Mouse (Mus musculus): ENCODE data around the gene Rabif. TPM values are rescaled to one million over a fixed set of nuclear protein-coding genes. Genes with fewer than 3 reads are reported as not detected.
"Not testable (repeated sequence)": the region's sequence is repeated elsewhere in the genome, so short reads cannot be mapped to it uniquely, and the experiment has no call there.

Rabif gene
- total RNA-seq (2021), result 10 to 100 TPM; 22.6 to 26.6 TPM
- long read RNA-seq, experiment 1, transcript Rabif-201 (2 exons, 2,861 nt), result major isoform, 67 of 74 reads
- long read RNA-seq, experiment 1, partial matches to known transcripts, result 0 of 74 reads
- long read RNA-seq, experiment 1, other reads (novel, unspliced or antisense), result 7 of 74 reads
- long read RNA-seq, experiment 2, transcript Rabif-201 (2 exons, 2,861 nt), result major isoform, 51 of 57 reads
- long read RNA-seq, experiment 2, partial matches to known transcripts, result 0 of 57 reads
- long read RNA-seq, experiment 2, other reads (novel, unspliced or antisense), result 6 of 57 reads

- DNase-seq, result peak; percentile 99
Measured at GRCm38 (mm10) chr1:134494428-134495215, at the start of gene Rabif. TSS of gene Rabif (plus strand) at chr1:134494648.

GRCm38 (mm10) chr1:134445418-134445817, 49.0 kb upstream of the Rabif start:
- peak; percentile 43 for DNase-seq

- DNase-seq, result not testable (repeated sequence)
Measured at GRCm38 (mm10) chr1:134448537-134448936, 45.9 kb upstream of the Rabif start.

DNA sequence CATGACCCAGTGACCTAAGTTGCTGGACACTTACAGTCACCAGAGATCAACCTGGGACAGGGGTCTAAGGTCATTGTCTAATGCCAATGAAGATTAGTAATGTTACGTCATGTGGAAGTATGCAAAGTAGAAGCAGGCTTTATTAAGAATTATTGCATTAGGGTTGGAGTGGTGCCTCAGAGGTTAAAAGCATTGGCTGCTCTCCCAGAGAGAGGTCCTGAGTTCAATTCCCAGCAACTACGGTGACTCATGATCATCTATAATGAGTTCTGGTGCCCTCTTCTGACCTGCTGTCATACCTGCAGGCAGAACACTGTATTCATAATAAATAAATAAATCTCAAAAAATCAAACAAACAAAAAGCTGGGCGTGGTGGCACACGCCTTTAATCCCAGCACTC, 44.2 kb upstream of the Rabif start:
- DNase-seq, result peak; percentile 16

- peak; percentile 68 for DNase-seq
Measured at GRCm38 (mm10) chr1:134450986-134451385, 43.5 kb upstream of the Rabif start.

DNA sequence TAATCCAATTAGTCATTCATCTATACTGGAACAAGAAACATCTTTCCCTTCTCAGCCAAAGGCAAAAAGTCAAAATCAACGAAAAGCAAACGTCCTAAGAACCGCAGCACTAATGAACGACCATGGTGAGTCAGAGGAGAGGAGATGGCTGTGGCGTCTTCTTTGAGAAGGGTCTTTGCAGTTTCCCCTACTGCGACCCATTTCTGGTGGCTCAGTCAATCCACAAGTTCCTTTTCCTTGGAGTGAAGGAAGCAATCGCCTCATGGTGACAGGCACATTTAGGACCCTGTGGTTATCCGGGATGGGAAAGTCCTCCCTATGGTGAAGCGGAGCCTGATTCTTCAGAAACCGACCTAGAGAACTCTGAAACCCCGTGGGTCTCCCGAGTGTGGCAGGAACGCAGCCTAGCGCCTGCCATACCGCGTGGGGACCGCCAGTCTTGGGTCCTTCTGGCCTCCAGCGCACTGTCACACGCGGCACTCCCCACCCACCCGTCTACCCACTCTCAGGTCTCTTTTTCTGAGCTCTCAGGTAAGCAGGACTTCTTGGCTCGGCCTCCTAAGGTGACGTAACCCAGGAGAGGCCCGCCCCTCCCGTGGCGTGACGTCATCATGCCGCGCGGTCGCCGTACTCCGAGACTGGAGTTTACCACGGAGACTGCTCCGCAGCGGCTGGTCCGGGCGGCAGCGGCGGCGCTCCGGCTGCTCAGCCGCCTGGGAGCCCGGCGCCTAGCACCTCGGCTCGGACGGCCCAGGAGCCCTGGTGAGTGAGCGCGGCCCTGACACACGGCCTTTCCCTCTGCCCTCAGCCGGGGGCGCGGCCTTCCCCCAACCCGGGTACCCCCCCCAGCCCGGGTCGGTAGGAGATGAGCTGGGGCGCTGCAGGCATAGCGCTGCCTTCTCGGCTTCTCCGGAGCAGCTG, 39.3 kb upstream of the Rabif start, which contains the start of gene Klhl12:
TSS of gene Klhl12 (plus strand) at position 628 of the 921 bp plus-strand sequence.
- DNase-seq, result peak; percentile 98

DNA sequence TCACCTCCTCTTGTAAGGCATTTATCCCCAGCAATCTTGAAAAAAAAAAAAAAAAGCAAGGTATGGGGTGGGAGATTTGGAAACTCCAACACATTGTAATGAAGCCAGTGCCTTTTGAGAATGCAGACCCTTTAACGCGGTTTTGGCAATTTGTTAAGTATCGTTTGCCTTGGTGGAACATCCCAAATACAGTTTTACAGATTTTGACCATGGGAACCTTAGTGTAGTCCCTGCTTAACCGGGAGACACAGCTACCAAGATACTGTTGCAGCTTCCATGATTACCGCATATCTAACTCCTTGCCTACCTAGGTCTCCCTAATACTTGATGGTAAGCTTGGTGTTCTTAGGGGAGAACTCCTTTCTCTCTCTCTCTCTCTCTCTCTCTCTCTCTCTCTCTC, 38.4 kb upstream of the Rabif start:
- no peak for DNase-seq

GRCm38 (mm10) chr1:134458139-134458727, 36.2 kb upstream of the Rabif start:
- no peak for DNase-seq

DNA sequence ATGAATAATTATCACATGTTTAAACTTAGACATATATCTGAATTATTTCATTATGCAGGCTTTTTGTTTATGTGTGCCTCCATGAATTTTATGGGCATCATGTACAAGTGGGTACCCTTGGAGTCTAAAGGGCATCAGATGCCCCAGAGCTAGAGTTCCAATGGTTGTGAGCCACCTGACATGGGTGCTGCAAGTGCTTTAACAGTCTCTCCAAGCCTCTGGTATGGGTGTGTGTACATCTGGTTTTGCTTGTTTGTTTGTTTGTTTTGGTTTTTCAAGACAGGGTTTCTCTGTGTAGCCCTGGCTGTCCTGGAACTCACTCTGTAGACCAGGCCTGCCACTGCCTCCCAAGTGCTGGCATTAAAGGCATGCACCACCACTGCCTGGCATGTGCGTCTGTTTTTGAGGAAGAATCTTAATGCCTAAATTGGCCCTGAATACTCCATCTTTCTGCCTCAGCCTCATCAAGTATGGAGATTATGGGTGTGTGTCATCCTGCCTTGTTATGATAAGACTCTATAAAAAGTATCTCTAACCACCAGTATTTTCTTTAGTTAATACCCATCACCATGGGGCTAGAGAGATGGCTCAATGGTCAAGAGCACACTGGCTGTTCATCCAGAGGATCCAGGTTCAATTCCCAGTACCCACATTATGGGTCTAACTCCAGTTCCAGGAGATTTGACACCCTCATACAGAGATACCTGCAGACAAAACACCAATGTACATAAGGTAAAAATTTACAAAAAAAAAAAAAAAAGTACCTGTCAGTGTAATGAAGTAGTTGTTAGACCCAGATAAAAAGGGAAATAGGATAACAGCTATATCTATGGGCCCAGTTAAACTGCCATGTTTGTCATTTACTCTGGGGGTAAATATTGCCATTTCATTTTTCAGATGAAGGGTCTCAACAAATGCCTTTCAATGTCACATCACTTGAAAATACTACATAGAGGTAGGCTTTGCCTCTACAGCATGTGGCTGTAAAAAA, 33.9 kb upstream of the Rabif start:
- DNase-seq, result no peak

DNA sequence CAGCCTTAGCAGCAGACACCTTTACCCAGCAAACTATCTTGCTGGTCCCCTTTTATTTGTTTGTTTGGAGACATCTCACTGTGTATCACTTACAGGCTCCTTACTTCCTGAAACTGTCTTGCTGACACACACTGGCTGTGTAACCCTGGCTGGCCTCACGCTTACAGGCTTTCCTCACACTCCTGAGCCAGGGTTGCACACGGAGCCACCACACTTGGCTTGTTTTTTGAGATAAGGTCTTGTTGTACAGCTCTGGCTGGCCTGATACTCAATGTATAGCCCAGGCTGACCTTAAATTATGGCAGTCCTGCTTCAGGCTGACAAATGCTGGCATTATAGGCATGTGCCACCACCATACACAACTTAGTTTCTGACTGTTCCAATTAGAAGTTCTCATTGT, 9.8 kb upstream of the Rabif start:
- DNase-seq, result no peak

DNA sequence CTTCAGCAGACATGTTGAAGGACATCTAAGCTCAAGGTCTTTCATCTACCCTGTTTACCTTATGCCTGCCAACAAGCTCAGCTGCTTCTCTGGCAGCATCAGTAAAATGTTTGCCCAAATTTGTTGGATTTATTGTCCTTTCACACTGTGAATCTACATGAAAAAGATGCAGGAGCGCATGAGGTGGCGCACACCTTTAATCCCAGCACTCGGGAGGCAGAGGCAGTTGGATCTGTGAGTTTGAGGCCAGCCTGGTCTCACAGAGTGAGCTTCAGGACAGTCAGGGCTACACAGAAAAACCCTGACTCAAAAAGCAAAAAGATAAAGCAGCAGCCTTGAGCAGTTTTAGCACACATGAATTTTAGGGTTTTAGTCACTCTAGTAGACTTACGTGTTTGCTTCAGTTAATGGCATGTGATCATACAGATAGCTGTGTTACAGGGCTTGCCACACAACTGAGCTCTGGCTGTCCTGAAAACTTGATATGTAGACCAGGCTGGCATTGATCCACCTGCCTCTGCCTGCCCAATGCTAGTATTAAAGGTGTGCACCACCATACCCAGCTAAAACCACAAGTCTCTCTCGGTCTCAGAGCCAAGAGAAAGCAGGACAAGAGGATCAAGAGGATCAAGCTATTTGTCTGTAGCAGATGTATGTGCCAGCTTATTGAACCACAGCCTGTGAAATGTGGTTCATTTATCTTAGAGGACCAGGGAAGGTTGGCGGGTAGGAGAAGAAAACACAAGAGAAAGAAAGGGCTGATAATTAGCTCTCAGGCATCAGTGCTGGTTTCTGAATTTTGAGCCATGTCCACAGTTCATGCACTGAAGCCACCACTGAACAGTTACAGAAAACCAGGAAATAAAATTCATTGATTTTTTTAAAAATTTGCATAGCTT, 3.3 kb upstream of the Rabif start:
- no peak for DNase-seq

- no peak for DNase-seq
Measured at GRCm38 (mm10) chr1:134492276-134492675, 2.2 kb upstream of the Rabif start.

DNA sequence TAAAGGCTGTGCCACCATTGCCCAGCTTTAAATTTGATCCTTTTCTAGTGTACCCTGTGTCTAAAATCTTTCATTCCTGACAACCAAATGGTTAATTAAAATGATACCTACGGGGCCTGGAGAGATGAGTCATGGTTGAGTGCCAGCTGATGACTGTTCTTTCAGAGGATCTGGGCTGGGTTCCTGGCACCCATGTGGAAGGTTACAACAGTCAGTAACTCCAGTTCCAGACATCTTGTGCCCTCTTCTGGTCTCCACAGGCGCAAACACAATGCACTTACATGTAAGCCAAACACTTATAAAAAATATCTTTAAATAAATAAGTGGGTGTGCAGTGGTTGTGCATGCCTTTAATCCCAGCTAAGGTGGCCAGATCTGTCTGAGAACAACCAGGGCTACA, 952 bp upstream of the Rabif start:
- DNase-seq, result no peak

DNA sequence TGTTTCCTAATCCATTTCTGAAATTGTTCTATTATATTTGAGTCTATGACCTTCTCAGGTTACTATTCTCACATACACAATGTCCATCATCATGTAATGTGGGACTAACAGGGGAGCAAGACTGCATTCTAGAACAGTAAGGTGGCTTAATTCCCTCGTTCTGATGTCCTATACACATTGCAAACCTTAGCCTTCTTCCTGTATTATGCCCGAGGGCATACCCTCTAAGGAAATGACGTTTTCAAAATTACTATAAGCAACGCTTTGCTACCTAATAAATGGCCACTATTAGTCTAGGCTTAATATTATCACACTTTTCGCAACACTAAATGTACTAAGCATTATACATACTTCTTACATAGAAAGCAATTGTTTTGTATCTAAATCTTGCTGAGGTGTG, 492 bp upstream of the Rabif start:
- no peak for DNase-seq

GRCm38 (mm10) chr1:134495216-134495539, 730 bp downstream of the Rabif start:
- no peak for DNase-seq

DNA sequence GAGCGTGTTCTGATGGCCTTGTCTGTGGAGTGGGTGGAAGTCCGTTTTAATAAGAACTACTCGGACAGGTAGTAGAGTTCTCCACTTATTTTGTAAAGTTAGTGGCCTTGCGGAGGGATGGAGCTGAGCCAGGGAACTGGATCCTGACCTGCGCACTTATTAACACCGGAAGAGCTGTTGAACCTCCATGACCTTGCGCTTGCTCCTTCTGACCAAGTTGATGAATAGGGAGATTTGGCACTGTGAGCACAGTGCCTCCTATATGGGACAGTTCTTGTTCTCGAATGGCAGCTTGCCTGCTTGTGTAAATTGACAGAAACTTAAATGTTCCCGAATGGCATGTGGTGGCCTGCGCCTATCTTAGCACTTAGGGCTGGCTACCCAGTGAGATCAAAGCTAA, 1.5 kb downstream of the Rabif start:
- peak; percentile 61 for DNase-seq

DNA sequence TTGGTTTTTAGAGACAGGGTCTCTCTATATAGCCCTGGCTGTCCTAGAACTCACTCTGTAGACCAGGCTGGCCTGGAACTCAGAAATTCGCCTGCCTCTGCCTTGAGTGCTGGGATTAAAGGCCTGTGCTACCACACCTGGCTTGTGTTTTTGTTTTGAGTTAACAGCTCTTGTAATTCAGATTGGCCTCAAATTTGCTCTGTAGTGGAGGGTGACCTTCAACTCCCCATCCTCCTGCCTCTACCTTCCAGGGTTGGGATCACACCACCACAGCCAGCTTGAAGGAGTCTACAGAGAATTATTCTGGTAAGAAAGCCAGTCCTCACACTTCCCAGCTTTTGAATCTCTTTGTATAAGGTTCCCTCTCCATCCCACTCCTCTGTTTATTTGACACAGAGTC, 6.5 kb downstream of the Rabif start:
- no peak for DNase-seq

DNA sequence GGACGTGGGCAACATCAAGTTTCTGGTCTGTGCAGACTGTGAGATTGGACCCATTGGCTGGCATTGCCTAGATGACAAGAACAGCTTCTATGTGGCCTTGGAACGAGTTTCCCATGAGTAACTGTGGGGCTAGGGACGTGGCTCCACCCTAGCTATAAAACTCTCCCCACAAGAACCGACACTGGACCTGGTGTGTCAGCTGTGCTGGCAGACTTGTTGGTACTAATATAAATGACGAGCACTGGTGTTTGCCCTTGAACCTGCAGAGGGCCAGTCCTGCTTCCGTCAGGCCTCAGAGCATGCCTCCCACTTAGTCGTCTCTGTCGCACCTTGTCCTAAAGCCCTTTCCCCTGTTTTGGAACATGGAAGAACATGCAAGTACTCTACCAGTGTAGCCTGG, 11.8 kb downstream of the Rabif start:
- DNase-seq, result peak; percentile 29

DNA sequence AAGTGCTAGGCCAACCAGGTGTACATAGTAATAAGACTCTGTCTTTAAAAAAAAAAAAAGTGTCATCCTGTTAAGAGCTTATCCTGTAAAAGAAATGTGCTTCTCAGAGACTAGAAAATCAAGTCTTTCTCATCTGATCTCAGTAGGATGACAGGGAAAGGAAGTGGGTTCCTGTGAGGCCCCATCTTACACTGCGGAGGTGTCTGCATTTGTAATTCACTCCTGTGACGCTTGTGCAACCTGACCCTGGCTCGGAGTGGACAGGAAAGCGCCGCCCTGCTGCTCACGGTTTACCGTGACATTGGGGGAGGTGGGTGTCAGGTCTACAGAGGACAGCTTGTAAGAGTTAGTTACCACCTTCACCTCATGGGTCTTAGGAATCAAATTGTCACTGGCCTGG, 15.6 kb downstream of the Rabif start:
- DNase-seq, result no peak

DNA sequence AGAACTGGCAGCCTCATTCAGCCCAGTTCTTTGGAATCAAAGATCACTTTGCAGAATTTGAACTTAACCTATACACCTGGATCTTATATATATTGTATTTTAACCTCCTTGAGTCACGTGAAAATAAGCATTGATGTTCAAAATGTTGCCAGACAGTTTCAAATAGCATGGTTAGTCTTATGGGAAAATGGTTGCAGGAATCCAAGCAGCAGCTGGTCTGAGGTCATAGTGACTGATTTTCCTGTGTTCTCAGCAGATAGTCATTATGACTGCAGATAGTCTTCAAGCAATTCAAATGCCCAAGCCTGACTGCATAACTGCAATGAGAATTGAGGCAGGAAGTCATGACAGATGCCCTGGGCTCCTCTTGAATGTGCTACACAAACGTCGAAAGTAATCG, 17.7 kb downstream of the Rabif start:
- no peak for DNase-seq

Data from adrenal gland, postnatal 10 days (tissue).